Mouse (Mus musculus): Measurements from ENCODE around the gene Chrng. TPM values are rescaled to one million over a fixed set of nuclear protein-coding genes. Genes with fewer than 3 reads are reported as not detected.

Gene Chrng
- total RNA-seq, 2 experiments from 2014 or later = 0.05 TPM; not detected in 1

- peak; percentile 97 for ATAC-seq (replicated peaks; ENCODE audit: poor library complexity, severe bottlenecking)
Measured at GRCm38 (mm10) chr1:87245929-87246815, 41.7 kb downstream of the Chrng start.

- no peak for ATAC-seq (replicated peaks; ENCODE audit: poor library complexity, severe bottlenecking)
Measured at GRCm38 (mm10) chr1:87252040-87252609, 47.7 kb downstream of the Chrng start.

GRCm38 (mm10) chr1:87255173-87255572 lies 50.7 kb downstream of the Chrng start:
- ATAC-seq (replicated peaks; ENCODE audit: poor library complexity, severe bottlenecking) = no peak

DNA sequence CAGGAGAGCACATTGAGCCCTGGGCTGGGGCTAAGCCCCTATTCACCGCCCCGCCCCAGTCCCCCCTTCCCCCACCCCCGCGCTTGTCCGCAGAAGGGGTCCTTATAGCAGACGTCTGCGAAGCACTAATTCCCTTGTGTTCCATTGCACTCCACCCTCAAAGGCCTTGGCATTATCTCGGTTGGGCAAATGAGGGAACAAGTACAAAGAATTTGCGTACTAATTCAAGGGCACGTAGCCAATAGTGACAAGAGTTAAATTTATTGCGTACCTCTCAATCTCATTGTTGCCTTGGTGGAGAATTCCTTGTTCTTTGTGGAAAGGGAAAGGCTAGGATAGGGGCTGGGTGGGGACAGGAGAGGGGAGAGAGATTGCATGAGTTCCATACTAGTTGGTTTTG lies 53.2 kb downstream of the Chrng start:
- no peak for ATAC-seq (replicated peaks; ENCODE audit: poor library complexity, severe bottlenecking)

- peak; percentile 80 for ATAC-seq (replicated peaks; ENCODE audit: poor library complexity, severe bottlenecking)
Measured at GRCm38 (mm10) chr1:87258484-87258883, 54.0 kb downstream of the Chrng start.

GRCm38 (mm10) chr1:87259316-87259715 lies 54.9 kb downstream of the Chrng start:
- ATAC-seq (replicated peaks; ENCODE audit: poor library complexity, severe bottlenecking) = no peak

Other genes with a start within 250 kb of the Chrng start
- gene Alppl2, start 114.7 kb upstream of the Chrng start, total RNA-seq (2014; fragmentation: Nextera tagmentation) = not detected in 2 replicates
- gene Alppl2, start 114.7 kb upstream of the Chrng start, total RNA-seq (2017) = not detected in 2 replicates
- not detected in 2 replicates for gene Alpi, start 103.1 kb upstream of the Chrng start, total RNA-seq (2014; fragmentation: Nextera tagmentation)
- gene Alpi, start 103.1 kb upstream of the Chrng start, total RNA-seq (2017) = not detected in 2 replicates
- gene Akp3, start 79.7 kb upstream of the Chrng start, total RNA-seq (2014; fragmentation: Nextera tagmentation) = not detected in 2 replicates
- not detected in 2 replicates for gene Akp3, start 79.7 kb upstream of the Chrng start, total RNA-seq (2017)
- gene Ecel1, start 48.1 kb upstream of the Chrng start, total RNA-seq (2014; fragmentation: Nextera tagmentation) = not detected in 2 replicates
- not detected in 2 replicates for gene Ecel1, start 48.1 kb upstream of the Chrng start, total RNA-seq (2017)
- gene Prss56, start 21.3 kb upstream of the Chrng start, total RNA-seq (2014; fragmentation: Nextera tagmentation) = not detected in 2 replicates
- not detected in 2 replicates for gene Prss56, start 21.3 kb upstream of the Chrng start, total RNA-seq (2017)
- not detected in 2 replicates for gene Chrnd, start 14.1 kb upstream of the Chrng start, total RNA-seq (2014; fragmentation: Nextera tagmentation)
- gene Chrnd, start 14.1 kb upstream of the Chrng start, total RNA-seq (2017) = not detected in 2 replicates
- gene Eif4e2, start 9.3 kb downstream of the Chrng start, total RNA-seq (2014; fragmentation: Nextera tagmentation) = 82.9 and 93.1 TPM in 2 replicates
- 137 and 140 TPM in 2 replicates for gene Eif4e2, start 9.3 kb downstream of the Chrng start, total RNA-seq (2017)
- gene Efhd1, start 59.7 kb downstream of the Chrng start, total RNA-seq (2014; fragmentation: Nextera tagmentation) = not detected in 2 replicates
- 0.98 TPM in 1 of 2 replicates, not detected in the other for gene Efhd1, start 59.7 kb downstream of the Chrng start, total RNA-seq (2017)
- gene Gigyf2, start 122.3 kb downstream of the Chrng start, total RNA-seq (2014; fragmentation: Nextera tagmentation) = 62.5 and 69.5 TPM in 2 replicates
- gene Gigyf2, start 122.3 kb downstream of the Chrng start, total RNA-seq (2017) = 64.4 and 81.0 TPM in 2 replicates
- gene Kcnj13, start 190.1 kb downstream of the Chrng start, total RNA-seq (2014; fragmentation: Nextera tagmentation) = not detected in 2 replicates
- gene Kcnj13, start 190.1 kb downstream of the Chrng start, total RNA-seq (2017) = not detected in 2 replicates

Measured in granulocyte monocyte progenitor cell, adult 5-6 weeks (primary cell).